Mouse (Mus musculus) large intestine, adult 2 months (tissue): ENCODE measurements at regions not wholly inside any gene's neighbourhood (a gene's known extent, or its start where the extent isn't known, plus 50 kb on each side); places are given as distances from the start of the nearest gene placed in this dataset.

Source experiments
- DNase-seq: peaks from one replicate; pipeline ENCODE4 v3.0.0-alpha.2; 2012; ENCODE audit warnings: low read depth, low spot score
- WGBS: fragments of 180-500 bp; shearing (Covaris S2); methylation state at CpG from one replicate; pipeline ENCODE4 v1.1.7; 2018; 5-methylcytosine and 5-hydroxymethylcytosine counted together

- no peak for DNase-seq
Measured at GRCm38 (mm10) chr13:97493836-97494235, 252.9 kb downstream of the Enc1 start.

DNA sequence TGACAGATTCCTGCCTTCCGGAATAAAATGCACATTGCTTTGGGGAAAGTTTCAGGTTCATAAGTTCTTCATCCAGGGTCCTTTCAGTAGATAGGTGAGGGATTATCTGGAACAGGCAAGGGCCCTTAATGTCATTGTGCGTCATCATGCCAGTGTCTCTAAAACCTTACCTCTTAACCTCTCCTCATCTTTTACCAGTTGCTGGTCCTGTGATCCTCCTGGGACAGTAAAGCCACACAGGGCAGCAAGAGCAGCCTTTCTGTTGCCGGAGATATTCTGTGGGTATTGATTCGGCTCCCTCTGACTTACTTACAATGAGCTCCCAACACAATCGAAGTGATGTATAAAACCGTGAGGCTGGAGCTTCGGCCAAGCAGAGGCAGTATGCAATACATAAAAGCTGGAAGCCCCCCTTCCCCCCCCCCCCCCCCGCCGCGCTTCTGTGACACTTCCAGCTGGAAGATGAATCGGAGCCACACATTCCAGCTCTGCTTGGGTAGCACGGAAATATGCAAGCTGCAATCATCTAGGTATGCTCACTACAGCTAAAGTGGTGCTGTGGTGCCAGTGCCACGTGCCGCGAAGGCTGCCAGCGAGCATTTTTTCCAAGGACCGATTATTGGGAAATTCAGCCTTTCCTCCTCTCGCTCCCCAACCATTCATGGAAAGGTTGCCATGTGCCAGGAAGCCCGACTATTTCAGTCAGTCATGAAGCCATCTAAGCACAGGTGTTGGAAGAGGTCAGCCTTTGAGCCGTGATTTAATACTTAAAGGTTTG, 252.2 kb downstream of the Enc1 start:
- WGBS = 81% methylated on average over 20 of the region's 20 CpGs

More at GRCm38 (mm10) chr13:97493836-97494235, 252.9 kb downstream of the Enc1 start:
- 85% methylated on average over 7 of the region's 7 CpGs for WGBS

GRCm38 (mm10) chr13:97491865-97492847, 251.3 kb downstream of the Enc1 start:
- WGBS = 92% methylated on average over 19 of the region's 19 CpGs
- no peak for DNase-seq

More for the DNA sequence above, 252.2 kb downstream of the Enc1 start:
- no peak for DNase-seq

GRCm38 (mm10) chr13:97490131-97490530, 249.2 kb downstream of the Enc1 start:
- WGBS = 87% methylated on average over 7 of the region's 7 CpGs
- DNase-seq = no peak

- 83% methylated on average over 4 of the region's 4 CpGs for WGBS
- no peak for DNase-seq
Measured at GRCm38 (mm10) chr13:97489721-97490120, 248.8 kb downstream of the Enc1 start.

GRCm38 (mm10) chr13:97489029-97489428, 248.1 kb downstream of the Enc1 start:
- DNase-seq = no peak
- WGBS = 87% methylated on average over 5 of the region's 5 CpGs

- whole genome bisulfite sequencing = 72% methylated on average over 5 of the region's 5 CpGs
- no peak for DNase-seq
Measured at GRCm38 (mm10) chr13:97488518-97488917, 247.6 kb downstream of the Enc1 start.

- whole genome bisulfite sequencing = 49% methylated on average over 9 of the region's 9 CpGs
- DNase-seq = no peak
Measured at GRCm38 (mm10) chr13:97487746-97488473, 247.0 kb downstream of the Enc1 start.

DNA sequence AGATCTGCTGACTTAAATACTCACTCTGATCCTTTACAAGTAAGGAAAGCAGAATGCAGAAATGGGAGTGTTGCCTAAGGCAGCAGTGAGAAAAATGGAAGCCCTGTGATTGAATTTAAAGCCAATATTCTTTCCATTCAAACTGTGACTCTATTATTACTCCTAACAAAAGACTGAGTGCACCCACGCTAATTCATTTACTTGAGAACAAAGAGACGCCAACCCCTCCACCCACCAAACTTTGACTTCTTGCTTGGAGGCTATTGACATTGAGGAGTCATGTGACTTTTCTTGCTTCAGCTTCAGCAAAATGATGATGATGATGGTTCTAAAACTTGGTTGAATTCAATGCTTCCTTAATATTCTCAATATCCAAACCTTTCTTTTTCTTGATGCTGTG, 245.6 kb downstream of the Enc1 start:
- 94% methylated on average over 2 of the region's 2 CpGs for WGBS
- no peak for DNase-seq

DNA sequence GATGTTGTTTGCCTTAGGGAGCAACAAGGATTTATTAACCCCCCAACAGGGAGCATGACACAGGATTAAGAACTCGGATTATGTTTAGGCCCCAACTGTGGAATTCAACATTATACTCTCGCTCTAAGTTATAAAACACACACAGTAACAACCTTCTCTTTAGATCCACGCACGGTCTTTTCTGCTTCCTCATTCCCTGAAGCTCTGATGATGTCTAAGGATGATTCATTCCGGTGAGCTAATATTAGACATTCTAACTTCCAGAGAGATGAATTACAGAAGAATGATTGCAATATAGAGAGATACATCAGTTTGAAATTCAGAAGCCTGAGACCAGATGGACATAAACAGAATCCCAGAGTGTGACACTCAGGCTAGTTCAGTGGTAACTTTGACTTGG, 245.0 kb downstream of the Enc1 start:
- WGBS = 79% methylated on average over 5 of the region's 5 CpGs
- DNase-seq = no peak

DNA sequence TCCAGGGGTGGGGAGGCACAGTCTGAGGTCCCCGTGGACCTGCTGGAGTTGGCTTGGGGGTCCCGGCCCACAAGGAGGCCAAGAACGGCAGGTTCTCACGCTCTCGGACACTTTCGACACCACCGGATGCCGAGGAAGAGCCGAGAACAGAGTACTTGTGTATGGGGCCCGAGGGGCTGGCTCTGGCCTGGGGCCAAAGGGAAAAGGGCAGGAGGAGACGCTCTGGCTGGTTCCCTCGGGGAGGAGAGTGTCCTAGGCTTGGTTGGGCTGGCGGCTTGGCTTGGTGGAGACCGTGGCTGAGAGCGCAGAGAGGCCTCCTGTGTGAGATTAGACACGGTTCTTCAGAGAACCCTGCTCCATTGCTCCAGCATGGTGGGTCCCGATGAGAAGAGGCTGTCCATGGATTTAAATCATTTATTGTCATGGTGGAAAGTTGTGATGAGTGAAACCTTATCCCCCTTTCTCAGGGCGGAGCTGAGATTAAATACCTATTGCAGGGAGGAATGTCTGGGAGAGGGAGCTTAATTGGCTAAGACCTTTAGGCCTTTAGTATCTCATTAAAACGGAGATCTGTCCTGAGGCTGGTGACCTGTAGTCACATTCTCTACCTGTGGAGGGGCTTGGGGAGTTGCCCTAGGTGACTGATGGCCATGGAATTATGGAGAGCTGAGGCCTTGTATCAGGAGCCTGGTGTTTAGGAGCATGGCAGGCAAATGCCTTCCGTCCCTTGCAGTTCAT, 244.1 kb downstream of the Enc1 start:
- DNase-seq = no peak
- WGBS = 86% methylated on average over 20 of the region's 20 CpGs

DNA sequence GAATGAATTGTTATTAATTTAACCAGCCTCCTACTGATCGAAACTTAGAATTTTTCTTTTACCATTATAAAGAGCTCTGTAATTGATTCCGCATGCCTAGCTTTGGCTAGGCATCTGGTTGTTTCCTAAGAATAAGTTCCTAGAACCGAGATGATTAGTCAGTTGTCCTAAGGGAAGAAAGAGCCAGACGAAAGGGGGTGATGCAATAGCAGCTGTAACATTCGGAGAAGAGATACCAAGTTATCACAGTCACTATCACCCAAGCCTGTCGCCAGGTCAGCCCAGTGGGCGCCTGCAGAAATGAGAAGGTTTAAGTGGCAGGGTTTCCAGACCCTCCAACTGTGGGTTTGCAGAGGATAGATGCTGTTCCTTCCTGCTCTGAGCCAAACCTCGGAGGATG, 242.8 kb downstream of the Enc1 start:
- 87% methylated on average over 8 of the region's 8 CpGs for WGBS
- no peak for DNase-seq

DNA sequence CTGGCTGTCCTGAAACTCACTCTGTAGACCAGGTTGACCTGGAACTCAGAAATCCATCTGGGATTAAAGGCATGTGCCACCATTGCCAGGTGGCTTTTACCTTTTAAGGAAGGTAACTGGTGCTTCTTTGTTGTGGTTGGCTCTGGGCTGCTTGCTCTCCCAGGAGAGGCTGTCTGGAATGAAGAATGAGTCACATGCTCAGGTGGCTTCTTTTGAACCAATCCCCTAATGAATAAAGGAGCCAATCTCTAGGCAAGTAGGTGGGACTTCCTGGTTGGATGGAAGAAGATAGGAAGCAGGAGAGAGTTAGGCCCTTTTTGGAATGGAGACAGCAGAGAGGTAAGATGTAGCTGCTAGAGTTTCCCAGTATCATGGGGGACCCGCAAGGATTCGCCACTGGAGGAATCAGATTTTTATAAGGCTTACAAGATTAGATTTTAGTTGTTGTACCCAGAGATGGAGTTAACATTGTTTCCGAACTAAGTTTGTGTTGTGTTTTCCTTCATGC, 241.6 kb downstream of the Enc1 start:
- WGBS = 96% methylated on average over 3 of the region's 3 CpGs

DNA sequence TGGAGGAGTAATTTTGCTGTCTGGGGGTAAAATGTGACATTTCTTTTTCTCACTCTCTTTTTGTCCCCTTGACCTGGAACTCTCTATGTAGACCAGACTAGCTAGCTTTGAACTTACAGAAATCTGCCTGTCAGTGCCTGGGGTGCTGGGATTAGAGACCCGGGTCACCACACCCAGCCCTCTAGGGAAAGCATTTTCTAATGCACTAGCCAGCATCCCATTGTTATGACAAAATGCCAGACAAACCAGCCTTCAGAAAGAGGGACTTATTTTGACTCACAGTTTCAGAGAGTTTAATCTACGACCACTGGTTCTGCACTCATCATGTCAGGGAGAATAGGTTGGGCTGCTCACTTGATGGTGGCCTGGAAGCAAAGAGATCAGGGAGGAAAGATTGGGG, 240.4 kb downstream of the Enc1 start:
- WGBS = 84% methylated on average over 2 of the region's 2 CpGs
- no peak for DNase-seq

More for the DNA sequence above, 241.6 kb downstream of the Enc1 start:
- DNase-seq = no peak

- no peak for DNase-seq
- WGBS = 85% methylated on average over 10 of the region's 10 CpGs
Measured at GRCm38 (mm10) chr13:97479066-97479586, 238.2 kb downstream of the Enc1 start.

DNA sequence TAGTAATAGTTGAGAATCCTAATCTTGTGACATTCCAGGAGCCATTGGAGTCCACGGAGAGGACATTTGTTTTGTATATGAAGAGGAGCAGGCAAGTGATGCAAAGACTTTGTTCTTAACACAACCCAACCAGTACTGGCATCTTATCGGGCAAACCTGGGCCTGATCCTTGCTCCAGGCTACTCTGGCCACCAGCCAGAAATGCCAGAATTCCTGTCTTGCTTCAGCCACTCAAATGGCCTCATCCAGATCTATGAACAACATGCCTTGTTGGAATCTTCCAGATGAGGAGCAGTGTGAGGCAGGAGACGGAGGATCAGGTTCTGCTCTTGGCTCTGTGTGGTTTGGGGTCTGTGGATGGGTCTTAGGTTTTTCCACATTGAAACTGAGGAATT, 233.1 kb downstream of the Enc1 start:
- no peak for DNase-seq
- WGBS = 87% methylated on average over 3 of the region's 3 CpGs

- no peak for DNase-seq
- 94% methylated on average over 7 of the region's 7 CpGs for WGBS
Measured at GRCm38 (mm10) chr13:97473256-97473970, 232.5 kb downstream of the Enc1 start.

- WGBS = 75% methylated on average over 10 of the region's 10 CpGs
Measured at GRCm38 (mm10) chr13:97469999-97470398, 229.1 kb downstream of the Enc1 start.

More at GRCm38 (mm10) chr13:97469999-97470398, 229.1 kb downstream of the Enc1 start:
- DNase-seq = no peak
